Mouse (Mus musculus) megakaryocyte, embryonic 14.5 days (primary cell): ENCODE results near the gene Fcer1g.

ENCODE experiments used
- FLI1 ChIP-seq: IDR thresholded peaks from 2 replicates; pipeline ENCODE4 v1.6.1; 2012; ENCODE audit warnings: low read length, inconsistent platforms, mixed read lengths
- GATA1 ChIP-seq: IDR thresholded peaks from 3 replicates; pipeline ENCODE4 v1.6.1; 2012; ENCODE audit warnings: mixed read lengths, low read length, inconsistent platforms, borderline replicate concordance

DNA sequence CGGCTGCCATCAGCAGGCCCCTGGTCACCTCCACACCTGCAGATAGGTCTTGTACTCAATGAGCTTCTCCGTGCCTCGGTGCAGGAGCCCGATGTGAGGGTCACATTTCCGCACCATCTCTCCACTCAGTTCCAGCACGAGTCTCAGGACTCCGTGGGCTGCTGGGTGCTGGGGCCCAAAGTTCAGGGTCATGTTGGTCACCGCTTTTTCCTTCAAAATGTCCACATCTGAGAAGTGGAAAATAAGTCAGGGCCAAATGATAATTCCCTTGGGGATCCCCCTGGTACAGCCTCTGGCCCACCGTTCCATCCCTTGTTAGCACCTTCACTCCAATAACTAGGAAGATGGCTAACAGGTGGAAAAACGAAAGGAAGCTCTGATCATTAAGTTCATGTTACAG is 6.7 kb upstream of the Fcer1g start:
- no peak for TF ChIP-seq GATA1
- TF ChIP-seq FLI1 = no peak
